Mouse (Mus musculus): ENCODE data around the gene Plaa. TPM values are rescaled to one million over a fixed set of nuclear protein-coding genes. Genes with fewer than 3 reads are reported as not detected.
"Not testable (repeated sequence)": the region's sequence is repeated elsewhere in the genome, so short reads cannot be mapped to it uniquely, and the experiment has no call there.

The Plaa gene
- total RNA-seq (2021): 10 to 100 TPM; 81.2 to 86.0 TPM

GRCm38 (mm10) chr4:94603031-94603629 lies at the start of gene Plaa:
Plaa (minus strand) TSS chr4:94603244.
- DNase-seq: peak; percentile 91
- intact Hi-C loops (cut with DNase I): no loop called here

DNA sequence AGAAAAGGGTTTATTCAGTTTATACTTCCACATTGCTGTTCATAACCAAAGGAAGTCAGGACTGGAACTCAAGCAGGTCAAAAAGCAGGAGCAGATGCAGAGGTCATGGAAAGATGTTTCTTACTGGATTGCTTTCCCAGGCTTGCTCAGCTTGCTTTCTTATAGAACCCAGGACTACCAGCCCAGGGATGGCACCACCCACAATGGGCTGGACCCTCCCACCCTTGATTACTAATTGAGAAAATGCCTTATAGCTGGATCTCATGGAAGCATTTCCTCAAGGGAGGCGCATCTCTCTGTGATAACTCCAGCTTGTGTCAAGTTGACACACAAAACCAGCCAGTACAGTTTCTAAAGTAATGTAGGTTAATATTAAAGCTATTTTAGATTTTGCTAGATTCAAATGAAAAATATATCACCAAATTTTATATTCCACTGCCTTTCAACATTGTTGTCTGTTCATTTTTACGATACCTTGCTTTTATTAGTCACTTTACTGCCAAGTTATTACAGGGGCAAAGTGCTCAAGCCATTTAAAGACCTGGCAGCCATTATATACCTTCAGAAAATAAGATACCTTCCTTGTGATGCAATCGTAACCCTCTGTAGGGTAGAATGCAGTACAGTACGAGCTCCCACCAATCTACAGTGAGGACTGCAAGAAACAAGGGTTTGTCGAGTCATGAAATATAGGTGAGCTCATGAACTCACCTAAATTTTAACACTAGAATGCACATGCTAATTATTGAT lies 47.6 kb upstream of the Plaa start:
- DNase-seq; intact Hi-C loops (cut with DNase I): not testable (repeated sequence)

DNA sequence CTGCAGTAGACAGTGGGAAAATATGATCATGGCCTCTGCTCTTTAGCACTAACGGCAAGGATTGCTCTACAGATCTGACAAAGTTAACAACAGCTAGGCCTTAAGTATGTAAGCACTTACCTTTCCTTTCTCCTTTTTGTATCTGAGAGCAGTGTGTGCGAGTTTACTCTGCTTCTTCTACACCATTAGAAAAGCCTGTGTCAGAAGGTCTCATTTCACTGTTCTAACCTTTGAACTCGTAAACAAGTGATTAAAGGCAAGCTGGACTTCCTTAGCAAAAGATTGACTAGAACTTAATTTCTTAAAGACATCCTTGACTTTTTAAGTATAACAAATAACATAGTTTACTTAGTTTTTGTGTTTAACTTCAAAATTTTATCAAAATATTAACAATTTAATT lies 46.9 kb upstream of the Plaa start, which contains the start of gene Lrrc19:
Gene Lrrc19 (minus strand): TSS at position 225 of the 400 bp plus-strand sequence.
- intact Hi-C loops (cut with DNase I): no loop called here
- DNase-seq: no peak

GRCm38 (mm10) chr4:94643141-94643540 lies 40.1 kb upstream of the Plaa start:
- no peak for DNase-seq
- intact Hi-C loops (cut with DNase I): no loop called here

DNA sequence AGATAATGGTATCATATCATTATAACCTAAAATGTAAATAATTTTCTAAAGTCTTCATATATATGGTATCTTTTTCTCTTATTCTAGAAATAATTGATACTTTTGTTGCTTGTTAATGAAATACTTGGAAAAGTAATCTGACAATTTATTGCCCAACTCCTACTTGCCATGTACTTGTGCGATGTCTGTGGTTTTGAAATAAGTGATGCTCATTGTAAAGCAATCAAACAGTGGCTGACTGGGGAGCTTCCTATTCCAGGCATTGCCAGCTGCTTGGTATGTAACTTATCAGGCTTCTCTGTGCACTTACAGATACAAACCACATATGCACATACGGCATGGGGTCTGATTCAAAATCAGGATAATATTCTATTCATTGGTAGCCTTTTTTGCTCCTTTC lies 17.0 kb upstream of the Plaa start:
- DNase-seq: no peak
- intact Hi-C loops (cut with DNase I): no loop called here

DNA sequence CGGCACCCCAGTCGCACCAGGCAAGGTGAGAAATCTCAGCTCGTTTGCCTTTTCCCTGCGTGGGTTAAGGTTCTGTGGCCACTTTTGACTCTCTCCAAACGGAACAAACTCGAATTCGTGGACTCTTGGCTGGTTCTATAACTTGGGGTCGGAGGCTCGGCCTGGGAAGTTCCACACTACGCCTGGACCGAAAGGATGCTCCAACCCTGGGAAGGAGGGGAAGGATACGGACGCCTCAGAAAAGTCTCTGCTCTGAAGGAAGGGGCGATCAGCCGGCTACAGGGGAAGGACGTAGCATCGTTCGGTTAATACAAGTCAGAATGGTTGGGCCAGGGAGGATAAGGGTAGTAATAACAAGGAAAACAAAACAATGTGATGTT lies 11.6 kb upstream of the Plaa start:
- intact Hi-C loops (cut with DNase I): no loop called here

GRCm38 (mm10) chr4:94613972-94614626 lies 11.1 kb upstream of the Plaa start, which contains the start of gene Ift74:
Ift74 (plus strand) TSS chr4:94614491.
- intact Hi-C loops (cut with DNase I): no loop called here
- peak; percentile 96 for DNase-seq

More for the DNA sequence above, 11.6 kb upstream of the Plaa start:
- DNase-seq: no peak

- no peak for DNase-seq
- intact Hi-C loops (cut with DNase I): no loop called here
These were observed 7.3 kb upstream of the Plaa start for GRCm38 (mm10) chr4:94610339-94610738.

GRCm38 (mm10) chr4:94605591-94605990 lies 2.5 kb upstream of the Plaa start:
- intact Hi-C loops (cut with DNase I): no loop called here
- DNase-seq: no peak

- no peak for DNase-seq
- intact Hi-C loops (cut with DNase I): no loop called here
These were observed 1.5 kb upstream of the Plaa start for GRCm38 (mm10) chr4:94604452-94605019.

- DNase-seq: no peak
- intact Hi-C loops (cut with DNase I): no loop called here
These were observed 481 bp downstream of the Plaa start for GRCm38 (mm10) chr4:94602496-94603030.

DNA sequence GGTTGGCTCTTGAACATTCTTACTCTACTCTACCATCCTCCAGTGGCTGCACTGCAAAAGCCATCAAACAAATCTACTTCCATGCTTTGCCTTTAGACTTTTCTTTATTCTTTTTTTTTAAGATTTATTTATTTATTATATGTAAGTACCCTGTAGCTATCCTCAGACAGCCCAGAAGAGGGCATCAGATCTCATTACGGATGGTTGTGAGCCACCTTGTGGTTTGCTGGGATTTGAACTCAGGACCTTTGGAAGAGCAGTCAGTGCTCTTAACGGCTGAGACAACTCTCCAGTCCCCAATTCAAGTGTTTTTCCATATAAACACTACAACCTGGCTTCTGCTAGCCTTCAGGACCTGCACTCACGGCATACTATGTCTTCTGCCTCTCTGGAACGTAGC lies 1.6 kb downstream of the Plaa start:
- no peak for DNase-seq
- intact Hi-C loops (cut with DNase I): no loop called here

- intact Hi-C loops (cut with DNase I): no loop called here
- DNase-seq: no peak
These were observed 10.3 kb downstream of the Plaa start for GRCm38 (mm10) chr4:94592709-94593108.

DNA sequence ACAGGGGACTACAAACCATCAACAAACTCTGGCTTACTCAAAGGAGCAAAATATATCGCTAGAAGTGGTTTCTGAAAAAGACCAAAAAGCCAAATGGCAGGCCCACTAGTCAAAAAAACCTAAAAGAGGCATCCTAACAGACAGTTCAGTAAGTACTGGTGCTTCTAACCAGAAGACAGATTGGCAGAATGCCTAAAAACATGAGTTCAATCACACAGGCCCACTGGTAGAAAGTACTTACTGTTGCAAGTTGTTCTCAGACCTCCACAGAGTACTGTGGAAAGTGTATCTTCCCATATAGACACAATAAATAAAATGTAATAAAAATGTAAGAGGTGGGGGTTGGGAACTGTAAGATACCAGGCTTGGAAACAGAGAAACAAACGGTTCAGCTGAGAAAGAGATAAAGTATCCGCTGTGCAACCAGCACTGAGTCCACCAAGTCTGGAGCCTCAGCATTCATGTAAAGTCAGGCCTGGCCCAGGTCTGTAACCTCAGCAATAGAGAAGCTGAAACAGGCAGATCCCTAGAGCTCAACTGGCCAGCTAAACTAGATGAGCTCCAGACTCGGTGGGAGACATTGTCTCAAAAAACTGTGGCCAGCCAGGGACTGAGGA lies 11.2 kb downstream of the Plaa start:
- DNase-seq: no peak
- intact Hi-C loops (cut with DNase I): no loop called here

GRCm38 (mm10) chr4:94572677-94573076 lies 30.4 kb downstream of the Plaa start:
- intact Hi-C loops (cut with DNase I): no loop called here
- no peak for DNase-seq

- intact Hi-C loops (cut with DNase I): no loop called here
These were observed 38.7 kb downstream of the Plaa start for GRCm38 (mm10) chr4:94564297-94564696.

DNA sequence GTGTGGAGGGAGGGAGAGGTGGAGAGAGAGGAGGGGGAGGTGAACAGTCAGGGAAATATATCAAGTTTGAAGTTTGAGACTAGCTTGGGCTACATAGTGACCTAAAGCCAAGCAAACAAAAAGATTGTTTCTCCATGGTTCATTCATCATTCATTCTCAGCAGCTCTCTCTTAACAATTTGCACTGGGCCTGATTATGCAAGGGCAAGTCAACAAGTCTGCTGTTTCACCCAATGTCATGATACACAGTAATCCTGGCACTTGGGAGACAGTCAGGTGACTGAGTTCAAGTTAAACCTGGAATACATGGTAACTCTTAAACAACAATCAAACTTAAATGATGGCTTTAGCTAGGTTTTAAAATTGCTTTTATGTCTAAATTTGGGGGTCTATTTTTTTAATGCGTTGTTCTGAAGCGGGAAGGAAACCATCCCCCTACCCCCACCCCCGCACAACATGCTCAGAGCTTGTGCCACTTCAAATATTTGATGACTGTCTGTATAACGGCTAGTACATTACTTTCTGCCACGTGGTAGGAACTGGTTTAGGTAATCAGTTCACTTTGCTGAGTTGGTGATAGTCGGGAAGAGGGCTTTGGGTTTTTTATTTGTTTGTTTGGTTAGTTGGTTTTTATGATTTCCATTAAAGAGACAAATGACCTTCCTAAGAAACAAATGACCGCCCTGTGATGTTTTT lies 40.9 kb downstream of the Plaa start:
- intact Hi-C loops (cut with DNase I): no loop called here
- DNase-seq: no peak

More at GRCm38 (mm10) chr4:94564297-94564696, 38.7 kb downstream of the Plaa start:
- no peak for DNase-seq

DNA sequence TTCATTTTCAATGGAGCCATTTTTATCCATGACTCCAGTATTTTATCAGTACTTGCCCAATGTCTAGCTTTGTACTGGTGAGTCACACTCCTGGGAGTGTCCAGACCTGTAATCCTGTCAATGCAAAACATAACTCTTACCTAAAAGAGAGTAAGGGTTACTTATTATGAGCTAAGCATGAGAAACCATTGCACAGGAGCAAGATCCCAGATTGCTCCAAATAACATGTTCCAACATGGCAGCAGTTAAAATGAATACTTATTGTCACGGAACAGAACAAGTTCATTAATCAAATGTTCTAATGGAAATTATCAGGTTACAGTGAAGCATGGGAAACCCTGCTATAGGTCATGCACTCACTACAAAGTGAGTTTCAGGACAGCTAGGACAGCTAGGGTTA lies 42.7 kb downstream of the Plaa start:
- no peak for DNase-seq
- intact Hi-C loops (cut with DNase I): no loop called here

DNA sequence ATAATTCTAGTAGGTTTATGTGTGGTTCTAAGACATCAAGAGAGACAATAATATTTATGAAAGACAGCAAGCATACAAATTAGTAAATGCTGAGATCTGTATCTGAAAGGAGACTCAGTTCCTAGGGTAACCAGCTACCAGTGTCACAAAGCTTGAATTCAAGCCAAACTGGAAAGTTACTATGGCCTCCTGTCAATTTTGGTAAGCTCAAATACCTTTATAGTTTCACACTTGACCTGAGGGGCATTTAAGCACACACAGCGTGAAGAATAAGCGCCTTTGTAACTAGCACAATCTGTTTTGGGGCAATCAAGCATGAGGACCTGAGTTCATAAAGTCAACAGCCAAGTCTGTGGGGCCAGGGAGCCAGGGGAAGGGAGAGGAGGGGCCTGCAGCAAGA lies 43.8 kb downstream of the Plaa start:
- intact Hi-C loops (cut with DNase I): no loop called here
- DNase-seq: no peak

GRCm38 (mm10) chr4:94557145-94557544 lies 45.9 kb downstream of the Plaa start:
- DNase-seq: no peak
- intact Hi-C loops (cut with DNase I): no loop called here
